Mouse (Mus musculus) heart, postnatal 0 days (tissue): ENCODE data around the gene Hnrnpa1. TPM values are rescaled to one million over a fixed set of nuclear protein-coding genes. Genes with fewer than 3 reads are reported as not detected.

Source experiments
- ATAC-seq: fragments of 200-750 bp; cut with Nextera tagmentation; 2 replicates; pipeline ENCODE4 v1.8.0; 2017; ENCODE audit warnings: low read depth, moderate number of reproducible peaks, moderate library complexity; ENCODE audit not compliant: insufficient read depth
- DNase-seq: peaks from one replicate; pipeline ENCODE4 v3.0.0-alpha.2; 2016; ENCODE audit warnings: low spot score
- H3K27ac ChIP-seq: fragments of 300-500 bp; sonication (generic); 2 replicates; pipeline ENCODE4 v1.5.1; 2014; ENCODE audit warnings: low read depth, mild to moderate bottlenecking
- H3K27me3 ChIP-seq: fragments of 300-500 bp; sonication (generic); 2 replicates; pipeline ENCODE4 v1.6.1; 2014; ENCODE audit warnings: low read length, mixed read lengths; ENCODE audit not compliant: control insufficient read depth, insufficient read depth
- H3K36me3 ChIP-seq: fragments of 300-500 bp; sonication (generic); replicated peaks from 2 replicates; pipeline ENCODE4 v1.6.1; 2014; ENCODE audit warnings: low read length, mixed read lengths; ENCODE audit not compliant: control insufficient read depth, insufficient read depth
- H3K4me1 ChIP-seq: fragments of 300-500 bp; sonication (generic); 2 replicates; pipeline ENCODE4 v1.6.1; 2014; ENCODE audit warnings: antibody characterized with exemption; ENCODE audit not compliant: control insufficient read depth, insufficient read depth
- H3K4me2 ChIP-seq: fragments of 300-500 bp; sonication (generic); 2 replicates; pipeline ENCODE4 v1.6.1; 2014; ENCODE audit warnings: low read depth, mild to moderate bottlenecking, low read length, moderate library complexity
- H3K4me3 ChIP-seq: fragments of 300-500 bp; sonication (generic); 2 replicates; pipeline ENCODE4 v1.5.1; 2014; ENCODE audit warnings: low read depth, low read length
- H3K9ac ChIP-seq: fragments of 300-500 bp; sonication (generic); replicated peaks from 2 replicates; pipeline ENCODE4 v1.6.1; 2014; ENCODE audit warnings: low read depth, low read length, mixed read lengths
- H3K9me3 ChIP-seq: fragments of 300-500 bp; sonication (generic); replicated peaks from 2 replicates; pipeline ENCODE4 v1.6.1; 2016; ENCODE audit warnings: low read length; ENCODE audit not compliant: control insufficient read depth
- CTCF ChIP-seq: IDR thresholded peaks from 2 replicates; pipeline ENCODE4 v1.5.1; 2016; ENCODE audit warnings: antibody characterized with exemption, control low read depth, low read depth
- EP300 ChIP-seq: IDR thresholded peaks from 2 replicates; pipeline ENCODE4 v1.6.1; 2016; ENCODE audit warnings: antibody characterized with exemption, low read depth
- WGBS: fragments of 180-500 bp; shearing (Covaris S2); extraction: QIAGEN DNeasy Blood & Tissue Kit; methylation state at CpG from one replicate; pipeline ENCODE4 v1.1.7; 2014; 5-methylcytosine and 5-hydroxymethylcytosine counted together
- polyA plus RNA-seq: library from polyadenylated mRNA; unstranded; fragments of >200 nt; fragmentation: Nextera tagmentation; extraction: Ambion mirVana; gene quantifications from 2 replicates; pipeline ENCODE4 v1.2.1, GENCODE M21; 2015
- total RNA-seq: library from RNA; depleted of rRNA; stranded (reverse); fragments of >200 nt; gene quantifications from 2 replicates; pipeline ENCODE4 v1.2.3, GENCODE M21; 2014; ENCODE audit warnings: low replicate concordance

The Hnrnpa1 gene
- total and polyA plus RNA-seq, 2 experiments from 2014 or later = 37.0 to 284 TPM

- Histone ChIP-seq H3K9ac (no peak overlapping the region), H3K4me2 (peak overlapping the region; percentile 19), H3K36me3 (no peaks in the 10 kb centered on the region), H3K27me3 (no peaks in the 10 kb centered on the region), H3K27ac (peak overlapping the region; percentile 79), H3K4me1 (peaks cover 17% of the 10 kb centered on the region), H3K9me3 (no peaks in the 10 kb centered on the region), H3K4me3 (no peak overlapping the region)
- DNase-seq (no peak), ATAC-seq (no peak; the same call in 1 of the 2 replicates)
- 5% methylated on average over 3 of the region's 3 CpGs for whole genome bisulfite sequencing
- TF ChIP-seq EP300 (no peak), CTCF (no peak)
Observed at GRCm38 (mm10) chr15:103220785-103221184, 19.4 kb upstream of the Hnrnpa1 start.

DNA sequence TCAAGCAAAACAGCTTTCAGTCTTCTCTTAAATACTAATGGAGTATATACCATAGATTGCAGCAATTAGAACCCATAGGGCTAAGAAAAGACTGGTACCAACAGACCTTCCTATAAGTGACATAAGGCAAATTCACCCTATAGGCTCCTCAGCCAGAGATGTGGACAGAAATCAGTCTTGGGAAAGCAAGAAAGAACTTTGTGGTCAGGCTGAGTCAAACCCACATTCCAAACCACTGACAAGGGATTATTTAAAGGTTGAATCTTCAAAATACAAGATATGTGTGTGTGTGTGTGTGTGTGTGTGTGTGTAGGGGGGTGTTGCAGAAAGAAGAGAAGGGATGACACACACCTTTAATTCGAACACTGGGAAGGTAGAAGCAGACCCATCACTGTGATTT, 18.8 kb upstream of the Hnrnpa1 start:
- H3K4me1 ChIP-seq = peaks cover 12% of the 10 kb centered on the region; the same call in 1 of the 2 replicates
- 71% methylated on average over 1 of the region's 1 CpGs for WGBS
- no peaks in the 10 kb centered on the region for H3K27me3 ChIP-seq
- no peak overlapping the region for H3K9ac ChIP-seq
- peak overlapping the region; percentile 79 for H3K27ac ChIP-seq
- no peaks in the 10 kb centered on the region for H3K36me3 ChIP-seq
- TF ChIP-seq EP300 (no peak), CTCF (no peak)
- no peak overlapping the region for H3K4me3 ChIP-seq
- no peak for DNase-seq
- ATAC-seq = no peak
- H3K9me3 ChIP-seq = no peaks in the 10 kb centered on the region
- peak overlapping the region; percentile 19 for H3K4me2 ChIP-seq

DNA sequence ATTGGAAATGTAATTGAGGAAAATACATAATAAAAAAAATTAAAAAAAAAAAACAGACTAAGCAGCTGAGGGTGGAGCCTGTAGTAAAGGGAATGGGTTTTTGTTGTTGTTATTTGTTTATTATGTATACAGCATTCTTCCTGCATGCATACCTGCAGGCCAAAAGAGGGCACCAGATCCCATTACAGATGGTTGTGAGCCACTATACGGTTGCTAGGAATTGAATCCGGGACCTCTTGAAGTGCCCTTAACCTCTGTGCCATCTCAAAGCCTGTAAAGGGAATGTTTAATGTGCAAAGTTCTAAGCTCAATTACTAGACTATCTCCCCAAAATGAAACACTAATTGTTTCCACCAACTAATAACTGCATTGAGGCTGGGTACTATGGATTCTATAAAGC, 16.1 kb upstream of the Hnrnpa1 start:
- Histone ChIP-seq H3K27me3 (no peaks in the 10 kb centered on the region), H3K36me3 (no peaks in the 10 kb centered on the region), H3K9ac (no peak overlapping the region), H3K4me2 (no peak overlapping the region), H3K4me3 (no peak overlapping the region), H3K4me1 (peaks cover 12% of the 10 kb centered on the region; the same call in 1 of the 2 replicates), H3K9me3 (no peaks in the 10 kb centered on the region), H3K27ac (no peak overlapping the region)
- ATAC-seq (no peak), DNase-seq (no peak)
- 96% methylated on average over 2 of the region's 2 CpGs for WGBS
- TF ChIP-seq CTCF (no peak), EP300 (no peak)

DNA sequence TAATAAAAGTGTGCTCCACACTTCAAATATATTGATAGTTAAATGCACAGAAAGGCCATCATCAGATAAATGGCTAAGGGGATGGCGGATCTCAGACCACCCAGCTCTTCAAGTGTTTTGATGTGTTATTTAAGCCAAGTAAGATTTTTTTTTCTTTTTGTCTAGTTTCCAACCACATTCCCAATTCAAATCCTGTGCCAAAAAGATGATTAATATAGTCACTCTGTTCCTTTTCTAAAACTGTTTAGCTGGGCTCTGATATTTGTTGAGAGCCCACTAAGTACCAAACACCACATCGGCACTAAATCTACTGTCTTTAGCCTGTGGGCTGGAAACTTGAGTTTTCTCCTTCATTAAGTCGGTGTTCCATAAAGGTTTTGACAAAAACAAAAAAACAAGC, 13.2 kb upstream of the Hnrnpa1 start:
- ATAC-seq (no peak), DNase-seq (no peak)
- H3K4me2 ChIP-seq = no peak overlapping the region
- H3K4me3 ChIP-seq = no peak overlapping the region
- WGBS = 83% methylated on average over 3 of the region's 3 CpGs
- no peak for TF ChIP-seq CTCF
- TF ChIP-seq EP300 = no peak
- H3K27ac ChIP-seq = peak overlapping the region; percentile 13; the same call in 1 of the 2 replicates
- H3K9me3 ChIP-seq = no peaks in the 10 kb centered on the region
- H3K9ac ChIP-seq = no peak overlapping the region
- H3K36me3 ChIP-seq = no peaks in the 10 kb centered on the region
- no peaks in the 10 kb centered on the region; the same call in 1 of the 2 replicates for H3K4me1 ChIP-seq
- no peaks in the 10 kb centered on the region for H3K27me3 ChIP-seq

- H3K36me3 ChIP-seq = no peaks in the 10 kb centered on the region
- no peaks in the 10 kb centered on the region; the same call in 1 of the 2 replicates for H3K4me1 ChIP-seq
- H3K9me3 ChIP-seq = no peaks in the 10 kb centered on the region
- peak overlapping the region; percentile 13; the same call in 1 of the 2 replicates for H3K27ac ChIP-seq
- DNase-seq (peak; percentile 5), ATAC-seq (no peak)
- no peaks in the 10 kb centered on the region for H3K27me3 ChIP-seq
- WGBS = 53% methylated on average over 2 of the region's 2 CpGs
- TF ChIP-seq EP300 = no peak
- H3K4me3 ChIP-seq = no peak overlapping the region
- H3K9ac ChIP-seq = no peak overlapping the region
- H3K4me2 ChIP-seq = no peak overlapping the region
Observed at GRCm38 (mm10) chr15:103227572-103227971, 12.7 kb upstream of the Hnrnpa1 start.

DNA sequence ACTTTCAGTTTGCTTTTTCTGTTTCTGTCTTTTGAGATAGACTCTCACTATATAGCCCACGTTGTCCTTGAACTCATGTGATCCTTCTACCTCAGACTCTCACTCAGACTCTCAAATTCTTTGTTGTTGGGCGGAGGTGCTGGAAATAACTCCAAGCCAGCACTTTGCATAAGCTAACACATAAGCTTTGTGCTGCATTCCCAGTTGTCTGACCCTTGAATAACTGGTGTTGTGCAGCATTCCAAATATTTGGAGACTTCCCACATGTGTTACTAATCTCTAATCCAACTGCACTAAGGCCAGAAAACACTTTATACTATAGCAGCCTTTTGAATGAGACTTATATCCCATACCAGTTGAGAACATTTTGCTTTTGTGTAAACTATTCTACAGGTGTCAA, 11.3 kb upstream of the Hnrnpa1 start:
- Histone ChIP-seq H3K4me1 (peaks cover 7% of the 10 kb centered on the region; the same call in 1 of the 2 replicates), H3K9me3 (no peaks in the 10 kb centered on the region), H3K27me3 (no peaks in the 10 kb centered on the region), H3K36me3 (no peaks in the 10 kb centered on the region), H3K9ac (no peak overlapping the region), H3K4me2 (no peak overlapping the region), H3K27ac (peak overlapping the region; percentile 81), H3K4me3 (no peak overlapping the region)
- ATAC-seq (peak; percentile 76), DNase-seq (peak; percentile 53)
- 30% methylated on average over 2 of the region's 2 CpGs for WGBS
- TF ChIP-seq EP300 = no peak
- TF ChIP-seq CTCF = no peak
